Mouse (Mus musculus) monocyte, adult 5-6 weeks (primary cell): ENCODE measurements around the gene Ramp1. TPM values are rescaled to one million over a fixed set of nuclear protein-coding genes. Genes with fewer than 3 reads are reported as not detected.

Source experiments
- ATAC-seq: fragments of 153-309, 156-312 bp; replicated peaks from 2 replicates; pipeline ENCODE4 v1.8.0; 2017; ENCODE audit warnings: mild to moderate bottlenecking; ENCODE audit not compliant: low TSS enrichment, insufficient number of reproducible peaks, severe bottlenecking, poor library complexity, low FRiP score
- total RNA-seq: library from RNA; stranded (forward); fragments of 200-1000, 200-491, 200-594 nt; gene quantifications from 3 replicates; pipeline ENCODE4 v1.2.3, GENCODE M21; 2017

The Ramp1 gene
- total RNA-seq, 1 experiment from 2014 or later, result 28.1 TPM

- ATAC-seq, result no peak
Measured at GRCm38 (mm10) chr1:91226562-91226961, 46.9 kb downstream of the Ramp1 start.

DNA sequence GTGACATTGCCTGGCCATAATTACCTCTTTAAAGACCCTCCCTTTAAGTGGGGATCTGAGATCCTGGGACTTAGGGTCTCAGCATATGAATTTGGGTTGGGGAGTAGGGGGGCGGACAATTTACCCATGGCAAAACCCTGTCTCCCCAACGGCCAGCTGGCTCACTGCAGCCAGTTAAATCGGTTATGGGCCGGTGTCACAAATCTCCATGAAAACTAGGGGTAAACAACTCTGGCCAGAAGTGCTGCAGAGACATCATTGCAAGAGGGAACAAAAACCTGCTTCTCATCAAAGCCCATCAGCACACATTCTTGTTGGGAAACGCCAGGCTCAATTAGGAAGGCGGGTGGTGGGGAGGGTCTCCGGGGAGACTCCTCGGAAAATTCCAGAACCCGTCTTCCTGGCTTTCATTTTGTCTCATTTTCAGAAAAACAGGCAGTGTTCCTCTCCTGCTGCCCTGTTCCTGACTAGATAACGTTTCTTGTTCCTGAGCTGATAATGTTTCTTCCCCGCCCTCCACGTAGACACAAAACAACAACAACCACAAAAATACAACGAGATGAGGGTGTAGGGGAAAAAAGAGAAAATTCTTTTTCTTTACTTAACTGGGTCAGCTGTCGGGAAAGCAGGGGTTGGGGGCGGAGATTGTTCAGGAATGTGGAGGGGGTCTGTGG is 47.9 kb downstream of the Ramp1 start:
- no peak for ATAC-seq

DNA sequence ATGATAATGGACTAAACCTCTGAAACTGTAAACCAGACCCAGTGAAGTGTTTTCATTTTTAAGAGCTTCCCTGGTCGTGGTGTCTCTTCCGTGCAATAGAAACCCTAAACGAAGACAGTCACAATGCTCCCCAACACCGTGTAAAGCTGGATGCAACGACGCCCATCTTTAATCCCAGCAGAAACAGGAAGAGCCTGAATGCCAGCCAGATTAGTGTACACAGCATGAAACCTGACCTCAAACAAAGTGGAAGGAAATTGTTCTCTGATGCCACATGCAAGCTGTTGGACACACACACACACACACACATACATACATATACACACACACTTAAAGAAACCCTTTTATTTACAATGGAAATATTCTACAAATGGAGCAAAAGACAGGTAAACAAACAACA is 51.5 kb downstream of the Ramp1 start:
- peak; percentile 66; the same call in 1 of the 2 replicates for ATAC-seq

DNA sequence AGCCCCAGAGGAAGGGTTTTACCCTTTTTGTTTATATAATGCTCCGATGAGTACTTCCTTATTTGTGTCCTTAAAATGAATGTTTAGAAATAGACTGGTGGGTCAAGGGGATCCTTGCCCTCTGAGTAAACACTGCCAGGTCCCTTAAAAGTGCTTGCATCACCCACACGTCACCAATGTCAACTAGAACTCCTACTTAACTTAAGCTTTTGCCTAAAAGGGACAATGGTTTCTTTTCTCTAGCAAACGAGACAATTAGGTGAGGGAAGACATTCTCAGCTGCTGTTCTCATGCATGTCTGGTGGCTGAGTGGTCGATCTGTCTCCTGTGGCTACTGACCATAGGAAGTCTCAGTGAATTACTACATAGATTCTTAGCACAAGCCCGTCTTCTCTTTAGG is 52.3 kb downstream of the Ramp1 start:
- ATAC-seq, result peak; percentile 84

DNA sequence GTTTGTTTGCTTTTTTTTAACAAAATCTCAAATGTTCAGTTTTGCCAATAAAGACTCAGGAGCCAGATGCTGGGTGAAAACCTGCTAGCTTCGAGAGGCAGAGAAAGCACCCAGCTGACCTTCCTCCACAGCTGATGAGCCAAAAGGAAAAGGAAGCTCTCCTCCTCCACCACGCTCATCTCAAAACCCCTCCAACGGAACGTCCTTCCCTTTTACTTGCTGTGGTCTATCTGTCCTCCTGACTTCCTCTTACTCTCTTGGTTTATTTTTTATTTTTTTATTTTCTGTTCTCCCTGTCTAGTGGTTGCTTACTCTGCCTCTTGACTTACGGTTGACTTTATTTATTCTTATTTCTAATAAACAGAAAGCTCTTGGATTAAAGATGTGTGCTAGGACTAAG is 55.8 kb downstream of the Ramp1 start:
- ATAC-seq, result 0 out of 2 replicates have a peak, but pooled peaks have one; percentile 56

GRCm38 (mm10) chr1:91237676-91238075 is 58.1 kb downstream of the Ramp1 start:
- ATAC-seq, result no peak

- peak; percentile 79 for ATAC-seq
Measured at GRCm38 (mm10) chr1:91239112-91239511, 59.5 kb downstream of the Ramp1 start.

- no peak for ATAC-seq
Measured at GRCm38 (mm10) chr1:91239800-91240199, 60.2 kb downstream of the Ramp1 start.

- ATAC-seq, result 0 out of 2 replicates have a peak, but pooled peaks have one; percentile 24
Measured at GRCm38 (mm10) chr1:91240685-91241084, 61.1 kb downstream of the Ramp1 start.

GRCm38 (mm10) chr1:91241249-91241648 is 61.6 kb downstream of the Ramp1 start:
- ATAC-seq, result no peak

DNA sequence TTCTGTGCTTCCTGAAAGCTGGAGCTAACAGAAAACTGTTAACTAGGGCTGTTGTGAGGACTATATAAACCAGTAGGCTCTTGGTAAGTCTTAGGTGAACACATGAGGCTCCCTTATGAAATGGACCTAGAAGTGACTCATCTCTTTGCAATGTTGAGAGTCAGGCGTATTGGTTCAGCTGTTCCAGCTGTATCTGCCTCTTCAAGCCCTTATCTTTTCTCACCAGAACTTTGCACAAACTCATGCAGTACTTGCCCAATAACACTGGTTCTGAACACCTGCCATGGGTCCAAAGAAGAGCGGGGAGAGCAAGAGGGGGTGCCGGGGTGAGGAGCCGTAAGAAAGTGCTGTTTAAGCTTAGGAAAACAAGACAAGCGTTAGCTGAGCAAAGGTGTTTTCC is 68.6 kb downstream of the Ramp1 start:
- ATAC-seq, result no peak

DNA sequence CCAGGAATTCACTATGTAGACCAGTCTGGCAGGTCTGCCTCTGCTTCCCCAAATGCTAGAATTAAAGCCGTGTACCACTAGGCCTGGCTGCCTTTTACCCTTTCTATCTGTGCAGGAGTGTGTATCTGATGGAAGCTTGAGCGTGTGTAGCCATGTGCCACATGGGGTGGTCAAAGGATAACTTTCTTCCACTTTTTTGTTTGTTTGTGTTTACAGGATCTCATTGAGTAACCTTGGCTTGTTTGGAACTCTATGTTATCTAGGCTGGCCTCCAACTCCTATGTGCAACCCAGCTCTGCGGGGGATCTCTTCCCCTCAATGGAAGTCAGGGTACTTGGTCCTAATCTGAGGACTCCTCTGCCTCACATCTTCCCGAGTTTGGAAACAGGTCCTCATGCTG is 69.3 kb downstream of the Ramp1 start:
- ATAC-seq, result no peak

DNA sequence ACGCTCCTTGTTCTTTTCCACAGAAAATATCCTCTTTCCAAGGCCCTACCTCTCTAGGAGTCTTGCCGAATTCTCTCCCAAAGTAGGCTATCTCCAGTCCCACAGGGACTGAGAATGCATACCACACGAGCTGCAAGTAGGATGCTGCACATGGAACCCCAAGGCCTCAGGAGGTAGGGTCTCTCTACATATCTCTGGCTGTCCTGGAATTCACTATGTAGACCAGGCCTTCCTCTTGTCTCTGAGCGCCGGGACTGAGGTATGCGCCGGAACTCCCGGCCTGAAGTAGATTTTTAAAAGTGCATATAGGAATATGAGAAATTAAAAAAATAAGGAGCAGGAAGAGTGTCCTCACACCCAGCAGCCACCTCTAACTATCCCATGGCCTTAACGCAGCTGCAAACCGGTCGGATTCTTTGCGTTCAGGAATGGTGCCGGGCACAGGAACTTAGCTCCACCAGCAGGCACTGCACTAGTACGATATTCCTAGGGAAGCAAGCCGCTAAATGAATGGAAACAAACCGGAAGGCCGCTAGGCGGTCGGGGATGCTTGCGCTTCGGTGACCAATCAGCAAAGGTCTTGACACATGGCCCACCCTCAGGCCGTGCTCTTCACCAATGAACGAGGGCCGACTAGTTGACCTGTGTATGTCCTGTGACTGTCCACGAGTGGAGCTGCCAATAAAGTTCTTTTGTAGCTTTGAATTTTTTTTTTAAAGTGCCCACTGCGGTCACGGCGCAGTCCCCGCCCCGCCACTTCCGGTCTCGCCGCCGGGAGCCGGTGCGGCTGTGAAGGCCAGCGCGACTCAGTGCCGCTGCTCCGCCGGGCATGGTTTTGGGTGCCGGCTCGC is 70.2 kb downstream of the Ramp1 start, which contains the start of gene Ube2f:
Gene Ube2f (plus strand): TSS at position 741 of the 851 bp plus-strand sequence.
- peak; percentile 95 for ATAC-seq

DNA sequence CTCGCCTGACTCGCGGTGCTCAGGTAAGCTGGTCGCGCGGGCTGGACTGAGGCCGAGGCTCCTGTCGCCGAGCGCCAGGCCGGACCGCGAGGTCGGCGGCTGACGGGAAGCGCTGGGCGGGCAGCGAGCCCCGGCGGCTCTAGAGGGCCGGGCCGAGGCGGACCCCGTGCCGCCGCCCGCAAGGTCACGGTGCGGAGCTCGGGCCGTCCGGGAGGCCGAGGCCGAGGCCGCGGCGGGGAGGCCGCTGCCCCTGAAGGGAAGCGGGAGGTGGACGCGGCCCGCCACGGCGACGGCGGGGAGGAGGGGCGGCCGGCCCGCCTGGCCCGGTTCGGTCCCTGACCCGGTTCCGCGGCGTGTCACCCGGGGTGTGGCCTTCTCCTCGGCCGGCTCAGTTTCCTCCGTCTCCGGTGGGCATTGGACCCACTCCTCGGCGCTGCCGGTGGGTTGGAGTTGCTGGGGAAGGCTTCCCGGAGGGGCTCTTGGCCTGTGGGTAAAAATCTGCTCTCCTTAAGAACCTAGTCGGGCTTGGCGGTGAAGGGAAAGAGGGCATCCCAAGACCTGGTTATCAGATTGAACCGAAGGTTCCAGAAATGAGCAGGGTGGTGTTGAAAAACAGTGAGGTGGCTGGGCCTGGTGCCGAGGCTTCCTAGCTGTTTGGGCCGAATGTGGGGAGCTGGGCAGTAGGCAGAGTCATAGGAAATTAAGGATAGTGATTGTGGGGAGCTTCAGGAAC is 71.0 kb downstream of the Ramp1 start:
- no peak for ATAC-seq

DNA sequence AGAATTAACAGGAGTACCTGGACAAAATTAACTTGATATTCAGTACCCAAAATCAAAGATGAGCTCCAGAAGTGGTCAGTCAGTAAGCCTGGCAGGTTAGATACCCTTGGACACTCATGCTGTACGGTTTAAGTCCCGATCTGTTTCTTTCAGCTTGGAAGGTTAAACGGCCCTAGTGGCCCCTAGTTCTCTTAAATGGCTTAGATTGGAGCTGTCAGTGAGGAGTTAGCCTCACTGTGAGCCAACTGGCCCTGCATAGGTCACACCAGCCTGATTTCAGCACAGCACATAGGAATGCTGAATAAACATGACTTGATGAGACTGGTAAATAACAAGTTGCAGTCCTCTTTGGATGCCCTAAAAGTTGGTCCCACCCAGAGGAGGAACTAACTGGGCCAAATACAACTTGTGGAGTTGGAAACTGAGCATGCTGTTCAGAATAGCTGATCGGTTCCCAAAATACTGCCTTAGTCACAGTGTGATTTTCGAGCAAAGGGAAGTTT is 71.6 kb downstream of the Ramp1 start:
- ATAC-seq, result peak; percentile 62

- peak; percentile 27 for ATAC-seq
Measured at GRCm38 (mm10) chr1:91251927-91252326, 72.3 kb downstream of the Ramp1 start.

DNA sequence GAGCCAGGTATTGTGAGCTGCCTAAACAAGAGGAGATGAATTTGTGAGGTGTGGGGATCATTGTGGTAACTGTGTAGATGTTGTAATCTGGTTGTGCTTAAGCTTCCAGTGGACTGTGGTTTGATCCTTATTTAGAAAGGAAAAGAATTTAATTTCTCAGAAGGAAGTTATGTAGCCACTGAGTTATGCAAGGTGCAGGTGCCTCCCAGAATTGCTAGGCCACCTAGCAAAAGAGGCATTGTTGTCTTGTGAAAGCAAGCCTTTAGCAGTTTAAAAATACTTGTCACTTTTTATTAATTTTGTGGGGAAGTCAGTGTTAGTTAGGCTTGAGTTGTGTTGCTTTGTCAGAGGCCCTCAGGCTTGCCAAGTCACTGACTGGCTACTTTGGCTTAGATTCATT is 78.3 kb downstream of the Ramp1 start:
- ATAC-seq, result 0 out of 2 replicates have a peak, but pooled peaks have one; percentile 26

- no peak for ATAC-seq
Measured at GRCm38 (mm10) chr1:91259794-91260193, 80.2 kb downstream of the Ramp1 start.

DNA sequence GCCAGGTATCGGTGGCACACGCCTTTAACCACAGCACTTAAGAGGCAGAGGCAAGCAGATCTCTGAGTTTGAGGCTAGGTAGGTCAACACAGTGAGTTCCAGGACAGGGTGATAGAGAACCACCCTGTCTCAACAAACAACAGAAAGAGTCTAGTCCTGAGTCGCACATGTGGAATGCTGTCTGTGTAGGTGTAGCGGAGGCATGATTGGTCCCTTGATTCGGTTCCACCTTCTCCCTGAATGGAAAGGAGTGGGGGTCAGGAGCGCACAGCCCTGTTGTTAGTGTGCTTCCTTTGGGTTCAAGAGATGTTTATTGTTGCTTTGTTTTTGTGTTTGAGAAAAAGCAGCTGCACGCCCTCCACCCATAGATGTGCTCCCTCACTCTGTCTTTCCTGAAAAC is 82.9 kb downstream of the Ramp1 start:
- ATAC-seq, result no peak
